Mouse (Mus musculus) embryonic facial prominence, embryonic 12.5 days (tissue): Measurements from ENCODE around the gene Obox6. TPM values are rescaled to one million over a fixed set of nuclear protein-coding genes. Genes with fewer than 3 reads are reported as not detected.

Experiments used
- ATAC-seq: fragments of 200-750 bp; cut with Nextera tagmentation; 2 replicates; pipeline ENCODE4 v1.8.0; 2017; ENCODE audit not compliant: insufficient number of reproducible peaks, insufficient read depth, low FRiP score, low TSS enrichment
- H3K27ac ChIP-seq: fragments of 300-500 bp; sonication (generic); 2 replicates; pipeline ENCODE4 v1.5.1; 2016; ENCODE audit warnings: mild to moderate bottlenecking
- H3K27me3 ChIP-seq: fragments of 300-500 bp; sonication (generic); 2 replicates; pipeline ENCODE4 v1.6.1; 2016; ENCODE audit warnings: mild to moderate bottlenecking, moderate library complexity
- H3K36me3 ChIP-seq: fragments of 300-500 bp; sonication (generic); 2 replicates; pipeline ENCODE4 v1.6.1; 2016; ENCODE audit warnings: mild to moderate bottlenecking
- H3K4me1 ChIP-seq: fragments of 300-500 bp; sonication (generic); 2 replicates; pipeline ENCODE4 v1.6.1; 2016
- H3K4me2 ChIP-seq: fragments of 300-500 bp; sonication (generic); replicated peaks from 2 replicates; pipeline ENCODE4 v1.6.1; 2016; ENCODE audit warnings: mild to moderate bottlenecking, moderate library complexity
- H3K4me3 ChIP-seq: fragments of 300-500 bp; sonication (generic); 2 replicates; pipeline ENCODE4 v1.5.1; 2016; ENCODE audit warnings: mild to moderate bottlenecking
- H3K9ac ChIP-seq: fragments of 300-500 bp; sonication (generic); 2 replicates; pipeline ENCODE4 v1.6.1; 2016; ENCODE audit warnings: mild to moderate bottlenecking, moderate library complexity
- H3K9me3 ChIP-seq: fragments of 300-500 bp; sonication (generic); 2 replicates; pipeline ENCODE4 v1.6.1; 2016; ENCODE audit warnings: mild to moderate bottlenecking, moderate library complexity
- WGBS: fragments of 180-500 bp; shearing (Covaris S2); methylation state at CpG from one replicate; pipeline ENCODE4 v1.1.7; 2016; 5-methylcytosine and 5-hydroxymethylcytosine counted together
- polyA plus RNA-seq: library from polyadenylated mRNA; unstranded; fragments of >200 nt; fragmentation: Nextera tagmentation; extraction: Ambion mirVana; gene quantifications from 2 replicates; pipeline ENCODE4 v1.2.1, GENCODE M21; 2016

Gene Obox6
- not detected in 2 replicates for polyA plus RNA-seq

- no peak within 1 kb of the TSS for H3K4me2 ChIP-seq
- H3K9ac ChIP-seq, result no peak within 1 kb of the TSS
- no peak for ATAC-seq
- H3K4me1 ChIP-seq, result no peaks in the 10 kb centered on the region
- 94% methylated on average over 3 of the region's 3 CpGs for whole genome bisulfite sequencing
- H3K27ac ChIP-seq, result no peak within 1 kb of the TSS
- no peaks in the 10 kb centered on the region for H3K36me3 ChIP-seq
- H3K4me3 ChIP-seq, result no peak within 1 kb of the TSS
- H3K9me3 ChIP-seq, result peaks cover 15% of the 10 kb centered on the region; the same call in 1 of the 2 replicates
- no peaks in the 10 kb centered on the region for H3K27me3 ChIP-seq
Observed at GRCm38 (mm10) chr7:15839578-15839977, at the start of gene Obox6. Gene Obox6, minus strand, starts transcription at chr7:15839678.

GRCm38 (mm10) chr7:15884127-15884526 is 44.6 kb upstream of the Obox6 start:
- Histone ChIP-seq H3K4me2 (no peak overlapping the region), H3K27ac (no peak overlapping the region), H3K4me1 (no peaks in the 10 kb centered on the region), H3K36me3 (no peaks in the 10 kb centered on the region), H3K27me3 (no peaks in the 10 kb centered on the region), H3K9ac (no peak overlapping the region), H3K9me3 (no peaks in the 10 kb centered on the region), H3K4me3 (no peak overlapping the region)
- ATAC-seq, result no peak
- 89% methylated on average over 2 of the region's 2 CpGs for WGBS

- ATAC-seq, result no peak
- H3K36me3 ChIP-seq, result no peaks in the 10 kb centered on the region
- no peak within 1 kb of the TSS for H3K4me2 ChIP-seq
- no peak within 1 kb of the TSS for H3K27ac ChIP-seq
- H3K27me3 ChIP-seq, result no peaks in the 10 kb centered on the region
- no peak within 1 kb of the TSS for H3K4me3 ChIP-seq
- H3K4me1 ChIP-seq, result no peaks in the 10 kb centered on the region
- 87% methylated on average over 2 of the region's 2 CpGs for WGBS
- H3K9ac ChIP-seq, result no peak within 1 kb of the TSS
- no peaks in the 10 kb centered on the region for H3K9me3 ChIP-seq
Observed at GRCm38 (mm10) chr7:15882317-15882716, 42.8 kb upstream of the Obox6 start, which contains the start of gene Crxos. Gene Crxos, plus strand, starts transcription at chr7:15882617.

- ATAC-seq, result no peak
- Histone ChIP-seq H3K4me3 (no peak overlapping the region), H3K27me3 (no peaks in the 10 kb centered on the region), H3K27ac (no peak overlapping the region), H3K4me1 (no peaks in the 10 kb centered on the region), H3K4me2 (no peak overlapping the region), H3K9ac (no peak overlapping the region), H3K9me3 (no peaks in the 10 kb centered on the region), H3K36me3 (no peaks in the 10 kb centered on the region)
- WGBS, result 68% methylated on average over 3 of the region's 3 CpGs
Observed at GRCm38 (mm10) chr7:15881831-15882230, 42.4 kb upstream of the Obox6 start.

- no peaks in the 10 kb centered on the region for H3K27me3 ChIP-seq
- H3K27ac ChIP-seq, result no peak overlapping the region
- no peak overlapping the region for H3K9ac ChIP-seq
- H3K9me3 ChIP-seq, result no peaks in the 10 kb centered on the region
- no peaks in the 10 kb centered on the region for H3K36me3 ChIP-seq
- WGBS, result 6% methylated on average over 7 of the region's 7 CpGs
- ATAC-seq, result peak; percentile 72
- no peak overlapping the region for H3K4me3 ChIP-seq
- H3K4me2 ChIP-seq, result no peak overlapping the region
- H3K4me1 ChIP-seq, result no peaks in the 10 kb centered on the region
Observed at GRCm38 (mm10) chr7:15881388-15881787, 41.9 kb upstream of the Obox6 start.

- no peak within 1 kb of the TSS for H3K4me2 ChIP-seq
- H3K4me1 ChIP-seq, result no peaks in the 10 kb centered on the region
- H3K27me3 ChIP-seq, result no peaks in the 10 kb centered on the region
- no peaks in the 10 kb centered on the region; the same call in 1 of the 2 replicates for H3K9me3 ChIP-seq
- no peak within 1 kb of the TSS for H3K4me3 ChIP-seq
- no peak within 1 kb of the TSS for H3K9ac ChIP-seq
- H3K27ac ChIP-seq, result no peak within 1 kb of the TSS
- no peaks in the 10 kb centered on the region for H3K36me3 ChIP-seq
- ATAC-seq, result no peak
- WGBS, result 41% methylated on average over 4 of the region's 4 CpGs
Observed at GRCm38 (mm10) chr7:15879756-15880155, 40.3 kb upstream of the Obox6 start, which contains the start of gene Crx. Gene Crx, minus strand, starts transcription at chr7:15879968.

GRCm38 (mm10) chr7:15864104-15864503 is 24.6 kb upstream of the Obox6 start:
- H3K4me3 ChIP-seq, result no peak overlapping the region
- H3K27me3 ChIP-seq, result no peaks in the 10 kb centered on the region
- no peak overlapping the region for H3K4me2 ChIP-seq
- WGBS, result 55% methylated on average over 4 of the region's 4 CpGs
- H3K9me3 ChIP-seq, result no peaks in the 10 kb centered on the region
- H3K27ac ChIP-seq, result no peak overlapping the region
- H3K4me1 ChIP-seq, result no peaks in the 10 kb centered on the region
- H3K36me3 ChIP-seq, result no peaks in the 10 kb centered on the region
- no peak for ATAC-seq
- H3K9ac ChIP-seq, result no peak overlapping the region

GRCm38 (mm10) chr7:15859657-15860056 is 20.2 kb upstream of the Obox6 start:
- no peak overlapping the region for H3K27ac ChIP-seq
- WGBS, result 49% methylated on average over 2 of the region's 2 CpGs
- H3K27me3 ChIP-seq, result no peaks in the 10 kb centered on the region
- no peaks in the 10 kb centered on the region for H3K4me1 ChIP-seq
- H3K36me3 ChIP-seq, result no peaks in the 10 kb centered on the region
- no peak overlapping the region for H3K4me2 ChIP-seq
- H3K9me3 ChIP-seq, result no peaks in the 10 kb centered on the region
- no peak overlapping the region for H3K4me3 ChIP-seq
- H3K9ac ChIP-seq, result no peak overlapping the region
- ATAC-seq, result no peak

Other genes starting within 250 kb of the Obox6 start
- gene Obox3, start 199.8 kb downstream of the Obox6 start, polyA plus RNA-seq, result not detected in 2 replicates
- not detected in 2 replicates for gene Obox5, start 89.5 kb downstream of the Obox6 start, polyA plus RNA-seq
- gene Crx, start 40.3 kb upstream of the Obox6 start, polyA plus RNA-seq, result 0.09 TPM in 1 of 2 replicates, not detected in the other
- not detected in 2 replicates for gene Crxos, start 42.9 kb upstream of the Obox6 start, polyA plus RNA-seq
- 1,124 and 1,186 TPM in 2 replicates for gene Selenow, start 82.7 kb upstream of the Obox6 start, polyA plus RNA-seq
- gene Nop53, start 106.4 kb upstream of the Obox6 start, polyA plus RNA-seq, result 184 and 196 TPM in 2 replicates
- gene Ehd2, start 127.9 kb upstream of the Obox6 start, polyA plus RNA-seq, result 17.0 and 20.4 TPM in 2 replicates
- gene Bicra, start 208.2 kb upstream of the Obox6 start, polyA plus RNA-seq, result 10.2 and 10.4 TPM in 2 replicates
- gene Zfp541, start 222.1 kb upstream of the Obox6 start, polyA plus RNA-seq, result 0.05 and 0.18 TPM in 2 replicates